Mouse (Mus musculus) lung, adult 2 months (tissue): ENCODE data around the gene Trex2.

Source experiments
- CTCF ChIP-seq: fragments of 200-500 bp; IDR thresholded peaks from 2 replicates; pipeline ENCODE4 v1.5.1; 2011; ENCODE audit warnings: mild to moderate bottlenecking, low read length, control low read depth; ENCODE audit not compliant: insufficient read depth
- POLR2A ChIP-seq: fragments of 200-500 bp; IDR thresholded peaks from 2 replicates; pipeline ENCODE4 v1.6.1; 2011; ENCODE audit warnings: low read depth, mild to moderate bottlenecking, control low read depth, low read length, borderline replicate concordance; ENCODE audit errors: extremely low read depth

DNA sequence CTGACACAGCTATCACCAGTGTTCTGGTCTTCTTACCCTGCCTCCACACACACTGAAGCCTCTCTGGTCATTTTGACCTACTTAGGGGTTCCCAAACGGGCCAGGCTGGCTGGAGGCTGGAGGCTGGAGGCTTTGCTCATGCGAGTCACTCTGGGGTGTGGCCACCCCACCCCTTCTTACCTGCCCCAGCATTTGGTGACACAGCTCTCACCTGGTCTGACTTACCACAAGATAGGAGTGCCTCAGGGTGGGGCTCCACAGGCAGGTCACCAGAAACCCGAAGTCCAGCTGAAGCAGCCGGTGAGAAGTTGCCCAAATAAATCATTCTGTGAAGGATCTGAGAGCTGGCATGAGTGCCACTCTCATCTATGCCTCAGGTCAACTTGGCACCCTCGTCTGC lies 2.3 kb downstream of the Trex2 start:
- TF ChIP-seq POLR2A (no peak), CTCF (no peak)
